8 mouse cellular contexts compared by ENCODE assay signal in the genomic region with DNA sequence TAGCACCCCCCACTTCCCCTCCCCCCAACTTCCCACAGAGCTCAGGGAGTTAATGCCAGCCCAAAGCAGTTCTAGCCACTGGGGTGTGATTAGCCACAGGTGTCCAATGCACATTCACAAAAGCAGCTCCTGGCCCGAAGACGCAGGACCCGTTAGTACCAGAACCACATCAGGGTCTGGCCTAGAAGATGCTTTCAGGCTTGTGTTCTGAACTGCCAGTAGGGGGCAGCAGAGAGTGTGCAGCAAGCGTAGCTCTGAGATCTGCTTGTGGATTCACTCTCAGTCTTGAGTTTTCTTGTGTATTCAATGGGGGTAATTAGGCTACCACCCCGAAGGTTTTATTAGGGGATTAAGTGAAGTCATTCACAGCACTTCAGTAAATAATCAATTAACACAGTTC. TPM values are rescaled to one million over a fixed set of nuclear protein-coding genes. Genes with fewer than 3 reads are reported as not detected.
DNase-seq lines count a peak whose midpoint lies in the region; ATAC-seq lines count a peak whose summit lies in the region.

No protein-coding gene starts in this region.

- no peak overlapping the region for H3K27ac ChIP-seq in hindbrain, embryonic 10.5 days
- H3K27ac ChIP-seq in hindbrain, embryonic 13.5 days, result no peak overlapping the region

- H3K9me3 ChIP-seq in hindbrain, embryonic 10.5 days, result no peaks in the 10 kb centered on the region
- no peaks in the 10 kb centered on the region for H3K9me3 ChIP-seq in hindbrain, embryonic 13.5 days

- no peak overlapping the region for H3K9ac ChIP-seq in hindbrain, embryonic 13.5 days

- H3K4me3 ChIP-seq in hindbrain, embryonic 10.5 days, result no peak overlapping the region
- H3K4me3 ChIP-seq in hindbrain, embryonic 13.5 days, result no peak overlapping the region

- 21% methylated on average over 5 of the region's 5 CpGs for WGBS in hindbrain, embryonic 10.5 days
- 16% methylated on average over 5 of the region's 5 CpGs for WGBS in hindbrain, embryonic 13.5 days
- 7% methylated on average over 5 of the region's 5 CpGs for WGBS in large intestine, adult 2 months

- peak; percentile 48 for DNase-seq in hindbrain, embryonic 10.5 days (ENCODE audit: low spot score)
- DNase-seq in A20 (ENCODE audit: low read depth, low spot score), result peak; percentile 81
- peak; percentile 43 for DNase-seq in WW6 (ENCODE audit: low read depth, low spot score)
- peak; percentile 82 for DNase-seq in embryo, embryonic 10 days (ENCODE audit: low spot score)
- DNase-seq in large intestine, adult 2 months (ENCODE audit: low read depth, low spot score), result peak; percentile 19
- peak; percentile 65 for DNase-seq in neural tube, embryonic 10.5 days (ENCODE audit: extremely low spot score, low spot score)

- peaks cover 20% of the 10 kb centered on the region for H3K4me1 ChIP-seq in hindbrain, embryonic 10.5 days (replicated peaks)
- peaks cover 19% of the 10 kb centered on the region for H3K4me1 ChIP-seq in hindbrain, embryonic 13.5 days (replicated peaks)

- no peak overlapping the region for H3K4me2 ChIP-seq in hindbrain, embryonic 13.5 days

- ATAC-seq in hindbrain, embryonic 13.5 days (ENCODE audit: low FRiP score), result no peak
- ATAC-seq in activated CD4-positive, CD25-positive, alpha-beta regulatory T cell, adult 4 months, result no peak

- 0 out of 2 replicates have a peak, but pooled peaks cover 8% of the 10 kb centered on the region for H3K27me3 ChIP-seq in hindbrain, embryonic 10.5 days (ENCODE audit: insufficient read depth, poor library complexity, severe bottlenecking)
- peaks cover 9% of the 10 kb centered on the region; the same call in 1 of the 2 replicates for H3K27me3 ChIP-seq in hindbrain, embryonic 13.5 days

- no peaks in the 10 kb centered on the region for H3K36me3 ChIP-seq in hindbrain, embryonic 10.5 days
- H3K36me3 ChIP-seq in hindbrain, embryonic 13.5 days, result peaks cover 8% of the 10 kb centered on the region; the same call in 1 of the 2 replicates

RNA-seq across cellular contexts. Expression of a gene that starts 42.6 kb away (rescaled TPM):
- 8.4 and 9.2 TPM in 2 replicates for polyA plus RNA-seq in hindbrain, embryonic 10.5 days (2016; fragmentation: Nextera tagmentation; extraction: Ambion mirVana)
- 5.0 and 6.0 TPM in 2 replicates for polyA plus RNA-seq in hindbrain, embryonic 13.5 days (2015; fragmentation: Nextera tagmentation; extraction: Ambion mirVana)
- polyA plus RNA-seq in large intestine, adult 2 months (2012; rRNA removed), result 14.6 and 16.4 TPM in 2 replicates
- polyA plus RNA-seq in activated CD4-positive, CD25-positive, alpha-beta regulatory T cell, adult 4 months (2017; shearing (Covaris generic)), result under 1 TPM; 0.46 to 0.79 TPM

Comparison
In these comparisons a context has a peak if more than half of its experiments do, and no peak if none do; other contexts are left out.
1. DNase-seq: peak in every context shown above with its lines; median percentile 82 in embryo, embryonic 10 days; 81 in A20; 65 in neural tube, embryonic 10.5 days; 48 in hindbrain, embryonic 10.5 days; 43 in WW6; 19 in large intestine, adult 2 months.